Mouse (Mus musculus) embryonic facial prominence, embryonic 11.5 days (tissue): Measurements from ENCODE around the gene Dnajb13. TPM values are rescaled to one million over a fixed set of nuclear protein-coding genes. Genes with fewer than 3 reads are reported as not detected.

Experiments used
- ATAC-seq: fragments of 200-750 bp; cut with Nextera tagmentation; replicated peaks from 2 replicates; pipeline ENCODE4 v1.8.0; 2017; ENCODE audit warnings: low read depth; ENCODE audit not compliant: insufficient number of reproducible peaks, low FRiP score, low TSS enrichment
- DNase-seq: peaks from one replicate; pipeline ENCODE4 v3.0.0-alpha.2; 2015; ENCODE audit warnings: low spot score
- H3K27ac ChIP-seq: fragments of 300-500 bp; sonication (generic); replicated peaks from 2 replicates; pipeline ENCODE4 v1.5.1; 2014; ENCODE audit warnings: mild to moderate bottlenecking, low read depth, low read length, control low read depth
- H3K27me3 ChIP-seq: fragments of 300-500 bp; sonication (generic); 2 replicates; pipeline ENCODE4 v1.6.1; 2014; ENCODE audit warnings: mild to moderate bottlenecking, low read length, moderate library complexity, mixed read lengths; ENCODE audit not compliant: control insufficient read depth, insufficient read depth
- H3K36me3 ChIP-seq: fragments of 300-500 bp; sonication (generic); replicated peaks from 2 replicates; pipeline ENCODE4 v1.6.1; 2014; ENCODE audit warnings: low read depth, mild to moderate bottlenecking, low read length, moderate library complexity, mixed read lengths; ENCODE audit not compliant: control insufficient read depth, insufficient read depth
- H3K4me1 ChIP-seq: fragments of 300-500 bp; sonication (generic); 2 replicates; pipeline ENCODE4 v1.6.1; 2014; ENCODE audit warnings: low read length, mixed read lengths; ENCODE audit not compliant: control insufficient read depth, insufficient read depth
- H3K4me2 ChIP-seq: fragments of 300-500 bp; sonication (generic); 2 replicates; pipeline ENCODE4 v1.6.1; 2014; ENCODE audit warnings: low read depth, mild to moderate bottlenecking, control low read depth, low read length, moderate library complexity
- H3K4me3 ChIP-seq: fragments of 300-500 bp; sonication (generic); 2 replicates; pipeline ENCODE4 v1.5.1; 2014; ENCODE audit warnings: low read depth, low read length, control low read depth
- H3K9ac ChIP-seq: fragments of 300-500 bp; sonication (generic); replicated peaks from 2 replicates; pipeline ENCODE4 v1.6.1; 2014; ENCODE audit warnings: mild to moderate bottlenecking, control low read depth, low read length
- H3K9me3 ChIP-seq: fragments of 300-500 bp; sonication (generic); replicated peaks from 2 replicates; pipeline ENCODE4 v1.6.1; 2016; ENCODE audit warnings: mild to moderate bottlenecking, low read length, inconsistent platforms, mixed read lengths; ENCODE audit not compliant: control insufficient read depth
- WGBS: fragments of 180-500 bp; shearing (Covaris S2); extraction: QIAGEN DNeasy Blood & Tissue Kit; methylation state at CpG from one replicate; pipeline ENCODE4 v1.1.7; 2014; 5-methylcytosine and 5-hydroxymethylcytosine counted together
- polyA plus RNA-seq: library from polyadenylated mRNA; unstranded; fragments of >200 nt; fragmentation: Nextera tagmentation; extraction: Ambion mirVana; gene quantifications from 2 replicates; pipeline ENCODE4 v1.2.1, GENCODE M21; 2014

The Dnajb13 gene
- polyA plus RNA-seq, 1 experiment from 2014 or later = 0.07 TPM

GRCm38 (mm10) chr7:100547631-100548030, 32.9 kb upstream of the Dnajb13 start:
- no peak overlapping the region for H3K4me3 ChIP-seq
- H3K27ac ChIP-seq = no peak overlapping the region
- no peak for ATAC-seq
- H3K9ac ChIP-seq = no peak overlapping the region
- H3K4me2 ChIP-seq = no peak overlapping the region
- no peaks in the 10 kb centered on the region for H3K36me3 ChIP-seq
- H3K4me1 ChIP-seq = no peaks in the 10 kb centered on the region
- WGBS = 87% methylated on average over 4 of the region's 4 CpGs
- no peaks in the 10 kb centered on the region for H3K27me3 ChIP-seq
- no peak for DNase-seq
- H3K9me3 ChIP-seq = no peaks in the 10 kb centered on the region

DNA sequence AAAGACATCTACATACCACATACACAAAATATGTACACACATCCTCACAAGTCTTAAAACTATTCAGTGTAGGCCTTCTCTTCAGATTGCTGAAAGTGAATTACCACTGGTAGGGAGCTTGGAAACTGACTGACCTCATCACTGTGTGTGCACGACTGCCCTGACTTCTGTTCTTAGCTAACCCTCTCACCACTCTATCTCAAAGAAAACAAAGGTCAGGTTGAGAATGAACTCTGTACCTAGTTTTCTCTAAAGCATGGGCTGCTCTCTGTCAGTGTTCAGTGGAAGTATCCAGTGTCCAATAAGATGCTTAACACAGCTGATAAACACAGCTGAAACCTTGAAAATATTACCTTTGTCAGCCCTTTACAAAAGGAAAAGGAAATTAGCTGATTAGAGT, 29.7 kb upstream of the Dnajb13 start:
- WGBS = 59% methylated on average over 1 of the region's 1 CpGs
- Histone ChIP-seq H3K9me3 (no peaks in the 10 kb centered on the region), H3K4me2 (no peak overlapping the region), H3K4me1 (no peaks in the 10 kb centered on the region), H3K9ac (no peak overlapping the region), H3K36me3 (no peaks in the 10 kb centered on the region; the same call in 1 of the 2 replicates), H3K27me3 (no peaks in the 10 kb centered on the region), H3K4me3 (no peak overlapping the region), H3K27ac (no peak overlapping the region)
- ATAC-seq = no peak
- no peak for DNase-seq

- H3K4me2 ChIP-seq = no peak overlapping the region
- no peaks in the 10 kb centered on the region for H3K27me3 ChIP-seq
- DNase-seq = no peak
- WGBS = 95% methylated on average over 9 of the region's 9 CpGs
- no peak for ATAC-seq
- H3K9me3 ChIP-seq = no peaks in the 10 kb centered on the region
- H3K36me3 ChIP-seq = no peaks in the 10 kb centered on the region; the same call in 1 of the 2 replicates
- no peak overlapping the region for H3K27ac ChIP-seq
- no peaks in the 10 kb centered on the region for H3K4me1 ChIP-seq
- no peak overlapping the region for H3K9ac ChIP-seq
- no peak overlapping the region for H3K4me3 ChIP-seq
Measured at GRCm38 (mm10) chr7:100539516-100539915, 24.8 kb upstream of the Dnajb13 start.

DNA sequence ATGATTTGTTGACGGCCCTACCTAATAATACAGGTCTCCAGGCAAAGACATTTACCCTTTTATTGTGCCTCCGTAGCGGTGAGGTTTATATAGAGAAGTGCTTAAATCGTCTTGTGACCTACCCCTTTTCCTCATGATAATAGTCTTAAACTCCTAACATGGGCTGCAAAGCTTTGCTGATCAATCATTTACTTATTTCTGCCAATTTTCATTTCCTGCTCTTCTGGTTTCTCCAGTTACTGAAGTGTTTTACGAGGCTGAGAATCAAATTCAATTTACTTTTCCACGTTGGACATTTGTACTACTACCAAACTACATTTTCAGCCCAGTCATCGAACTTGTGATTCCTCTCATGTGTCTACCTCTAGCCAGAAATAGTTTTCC, 22.8 kb upstream of the Dnajb13 start:
- no peak overlapping the region for H3K27ac ChIP-seq
- ATAC-seq (no peak), DNase-seq (no peak)
- 35% methylated on average over 7 of the region's 7 CpGs for WGBS
- H3K4me3 ChIP-seq = peak overlapping the region; percentile 67
- peak overlapping the region; percentile 73 for H3K9ac ChIP-seq
- no peaks in the 10 kb centered on the region for H3K27me3 ChIP-seq
- H3K9me3 ChIP-seq = no peaks in the 10 kb centered on the region
- peak overlapping the region; percentile 49 for H3K4me2 ChIP-seq
- H3K36me3 ChIP-seq = no peaks in the 10 kb centered on the region; the same call in 1 of the 2 replicates
- no peaks in the 10 kb centered on the region for H3K4me1 ChIP-seq

GRCm38 (mm10) chr7:100536804-100537518, 22.2 kb upstream of the Dnajb13 start, which contains the start of gene Coa4:
Coa4 (plus strand) TSS chr7:100537071.
- H3K27ac ChIP-seq = 0 out of 2 replicates have a peak within 1 kb of the TSS, but pooled peaks have one; percentile 15
- H3K36me3 ChIP-seq = no peaks in the 10 kb centered on the region; the same call in 1 of the 2 replicates
- no peaks in the 10 kb centered on the region for H3K27me3 ChIP-seq
- H3K9me3 ChIP-seq = no peaks in the 10 kb centered on the region
- H3K4me2 ChIP-seq = peak within 1 kb of the TSS; percentile 49
- DNase-seq (peak; percentile 97), ATAC-seq (peak; percentile 98)
- under 1% methylated on average over 33 of the region's 33 CpGs for WGBS
- no peaks in the 10 kb centered on the region for H3K4me1 ChIP-seq
- H3K9ac ChIP-seq = peak within 1 kb of the TSS; percentile 73
- H3K4me3 ChIP-seq = peak within 1 kb of the TSS; percentile 67

GRCm38 (mm10) chr7:100535831-100536230, 21.1 kb upstream of the Dnajb13 start:
- ATAC-seq = no peak
- no peaks in the 10 kb centered on the region; the same call in 1 of the 2 replicates for H3K36me3 ChIP-seq
- no peak for DNase-seq
- peak overlapping the region; percentile 67; the same call in 1 of the 2 replicates for H3K4me3 ChIP-seq
- WGBS = 85% methylated on average over 2 of the region's 2 CpGs
- H3K4me2 ChIP-seq = no peak overlapping the region
- H3K9me3 ChIP-seq = no peaks in the 10 kb centered on the region
- no peaks in the 10 kb centered on the region for H3K27me3 ChIP-seq
- no peak overlapping the region for H3K9ac ChIP-seq
- no peak overlapping the region for H3K27ac ChIP-seq
- no peaks in the 10 kb centered on the region for H3K4me1 ChIP-seq

- H3K27ac ChIP-seq = no peak overlapping the region
- no peak for ATAC-seq
Measured at GRCm38 (mm10) chr7:100534216-100534615, 19.5 kb upstream of the Dnajb13 start.

DNA sequence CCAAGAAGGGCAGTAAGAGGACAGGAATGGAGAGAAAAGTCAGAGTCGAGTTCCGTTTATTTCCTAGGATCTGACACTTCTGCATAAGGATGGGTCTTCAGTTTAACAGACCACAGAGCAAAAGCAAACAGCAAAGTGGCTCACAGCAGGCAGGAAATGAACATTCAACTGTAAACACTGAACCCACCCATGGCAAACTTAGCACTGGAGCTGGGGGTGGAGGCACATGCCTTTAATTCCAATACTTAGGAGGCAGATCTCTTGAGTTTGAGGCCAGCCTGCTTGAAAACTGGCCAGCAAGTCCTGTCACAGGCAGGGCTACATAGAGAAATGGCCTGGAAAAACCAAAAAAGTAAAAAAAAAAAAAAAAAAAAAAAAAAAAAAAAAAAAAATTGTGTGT, 18.7 kb upstream of the Dnajb13 start:
- no peak for ATAC-seq
- no peak for DNase-seq
- no peaks in the 10 kb centered on the region for H3K36me3 ChIP-seq
- no peaks in the 10 kb centered on the region for H3K4me1 ChIP-seq
- no peak overlapping the region for H3K4me3 ChIP-seq
- no peak overlapping the region for H3K4me2 ChIP-seq
- 68% methylated on average over 2 of the region's 2 CpGs for WGBS
- no peaks in the 10 kb centered on the region for H3K9me3 ChIP-seq
- H3K9ac ChIP-seq = no peak overlapping the region
- H3K27ac ChIP-seq = no peak overlapping the region
- H3K27me3 ChIP-seq = no peaks in the 10 kb centered on the region

More at GRCm38 (mm10) chr7:100534216-100534615, 19.5 kb upstream of the Dnajb13 start:
- H3K36me3 ChIP-seq = no peaks in the 10 kb centered on the region
- H3K27me3 ChIP-seq = no peaks in the 10 kb centered on the region
- no peak overlapping the region for H3K9ac ChIP-seq
- H3K4me3 ChIP-seq = no peak overlapping the region
- no peaks in the 10 kb centered on the region for H3K9me3 ChIP-seq
- 94% methylated on average over 3 of the region's 3 CpGs for WGBS
- DNase-seq = no peak
- H3K4me1 ChIP-seq = no peaks in the 10 kb centered on the region
- H3K4me2 ChIP-seq = no peak overlapping the region
